Mouse (Mus musculus) midbrain, postnatal 0 days (tissue): ENCODE data around the gene Kin. TPM values are rescaled to one million over a fixed set of nuclear protein-coding genes. Genes with fewer than 3 reads are reported as not detected.
A peak's percentile ranks its signal among the peaks of the same experiment; 100 is the strongest.

Experiments used
- ATAC-seq: fragments of 200-750 bp; cut with Nextera tagmentation; 2 replicates; pipeline ENCODE4 v1.8.0; 2017; ENCODE audit warnings: moderate number of reproducible peaks, mild to moderate bottlenecking, moderate TSS enrichment, moderate library complexity; ENCODE audit not compliant: low FRiP score
- DNase-seq: peaks from one replicate; pipeline ENCODE4 v3.0.0-alpha.2; 2015; ENCODE audit warnings: low spot score
- H3K27ac ChIP-seq: fragments of 300-500 bp; sonication (generic); 2 replicates; pipeline ENCODE4 v1.5.1; 2014; ENCODE audit warnings: low read depth, mild to moderate bottlenecking, low read length, mixed read lengths
- H3K27me3 ChIP-seq: fragments of 300-500 bp; sonication (generic); 2 replicates; pipeline ENCODE4 v1.6.1; 2014; ENCODE audit warnings: low read length, control low read depth, mixed read lengths; ENCODE audit not compliant: insufficient read depth
- H3K36me3 ChIP-seq: fragments of 300-500 bp; sonication (generic); 2 replicates; pipeline ENCODE4 v1.6.1; 2014; ENCODE audit warnings: low read length, control low read depth, mixed read lengths; ENCODE audit not compliant: insufficient read depth
- H3K4me1 ChIP-seq: fragments of 300-500 bp; sonication (generic); 2 replicates; pipeline ENCODE4 v1.6.1; 2014; ENCODE audit warnings: mild to moderate bottlenecking, control low read depth, antibody characterized with exemption, low read length, mixed read lengths; ENCODE audit not compliant: insufficient read depth
- H3K4me2 ChIP-seq: fragments of 300-500 bp; sonication (generic); 2 replicates; pipeline ENCODE4 v1.6.1; 2014; ENCODE audit warnings: low read depth, mild to moderate bottlenecking, low read length, mixed read lengths; ENCODE audit not compliant: poor library complexity, severe bottlenecking
- H3K4me3 ChIP-seq: fragments of 300-500 bp; sonication (generic); 2 replicates; pipeline ENCODE4 v1.5.1; 2014; ENCODE audit warnings: low read depth, mild to moderate bottlenecking, low read length, moderate library complexity
- H3K9ac ChIP-seq: fragments of 300-500 bp; sonication (generic); replicated peaks from 2 replicates; pipeline ENCODE4 v1.6.1; 2014; ENCODE audit warnings: mild to moderate bottlenecking, low read length, moderate library complexity, mixed read lengths; ENCODE audit not compliant: poor library complexity, severe bottlenecking
- H3K9me3 ChIP-seq: fragments of 300-500 bp; sonication (generic); 2 replicates; pipeline ENCODE4 v1.6.1; 2016; ENCODE audit warnings: low read length, control low read depth
- CTCF ChIP-seq: IDR thresholded peaks from 2 replicates; pipeline ENCODE4 v1.5.1; 2016; ENCODE audit warnings: antibody characterized with exemption, mild to moderate bottlenecking
- WGBS: fragments of 180-500 bp; shearing (Covaris S2); extraction: QIAGEN DNeasy Blood & Tissue Kit; methylation state at CpG from one replicate; pipeline ENCODE4 v1.1.7; 2014; 5-methylcytosine and 5-hydroxymethylcytosine counted together
- polyA plus RNA-seq: library from polyadenylated mRNA; unstranded; fragments of >200 nt; fragmentation: Nextera tagmentation; extraction: Ambion mirVana; gene quantifications from 2 replicates; pipeline ENCODE4 v1.2.1, GENCODE M21; 2015
- total RNA-seq: library from RNA; depleted of rRNA; stranded (reverse); fragments of >200 nt; gene quantifications from 2 replicates; pipeline ENCODE4 v1.2.3, GENCODE M21; 2014

Kin gene
- total and polyA plus RNA-seq, 2 experiments from 2014 or later = 5.9 to 14.8 TPM

GRCm38 (mm10) chr2:10049456-10049855, 30.9 kb upstream of the Kin start:
- peak overlapping the region; percentile 60 for H3K4me2 ChIP-seq
- H3K27ac ChIP-seq = no peak overlapping the region
- DNase-seq (no peak), ATAC-seq (no peak)
- H3K9ac ChIP-seq = peak overlapping the region; percentile 44
- H3K27me3 ChIP-seq = no peaks in the 10 kb centered on the region
- WGBS = 17% methylated on average over 10 of the region's 10 CpGs
- TF ChIP-seq CTCF = no peak
- no peaks in the 10 kb centered on the region for H3K9me3 ChIP-seq
- no peaks in the 10 kb centered on the region; the same call in 1 of the 2 replicates for H3K4me1 ChIP-seq
- H3K4me3 ChIP-seq = peak overlapping the region; percentile 67
- peaks cover 7% of the 10 kb centered on the region; the same call in 1 of the 2 replicates for H3K36me3 ChIP-seq

- TF ChIP-seq CTCF = no peak
- 81% methylated on average over 3 of the region's 3 CpGs for WGBS
- no peaks in the 10 kb centered on the region; the same call in 1 of the 2 replicates for H3K4me1 ChIP-seq
- H3K4me3 ChIP-seq = no peak overlapping the region
- no peak overlapping the region for H3K4me2 ChIP-seq
- H3K9ac ChIP-seq = no peak overlapping the region
- no peak overlapping the region for H3K27ac ChIP-seq
- peaks cover 17% of the 10 kb centered on the region for H3K36me3 ChIP-seq
- no peak for DNase-seq
- no peaks in the 10 kb centered on the region for H3K27me3 ChIP-seq
- no peak for ATAC-seq
- H3K9me3 ChIP-seq = no peaks in the 10 kb centered on the region
These were observed 29.5 kb upstream of the Kin start for GRCm38 (mm10) chr2:10050878-10051277.

DNA sequence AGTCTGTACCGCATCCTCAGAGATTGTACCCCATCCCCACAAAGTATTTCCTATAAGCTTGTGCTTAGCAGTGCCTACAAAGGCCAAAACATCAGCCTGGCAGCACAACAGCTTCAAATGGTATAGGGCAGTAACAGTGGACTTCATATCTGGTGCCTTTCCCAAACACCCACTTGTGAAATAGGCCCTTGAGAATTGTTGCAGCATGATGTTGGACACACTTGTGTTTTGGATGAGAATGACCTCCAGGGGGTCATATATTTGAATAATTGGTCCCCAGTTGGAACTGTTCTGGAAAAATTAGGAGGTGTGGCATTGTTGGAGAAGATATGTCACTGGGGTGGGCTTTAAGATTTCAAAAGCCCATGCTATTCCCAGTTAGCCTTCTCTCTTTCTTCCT, 28.4 kb upstream of the Kin start:
- no peak for TF ChIP-seq CTCF
- H3K4me3 ChIP-seq = no peak overlapping the region
- no peaks in the 10 kb centered on the region for H3K4me1 ChIP-seq
- H3K9ac ChIP-seq = no peak overlapping the region
- DNase-seq = no peak
- 97% methylated on average over 1 of the region's 1 CpGs for WGBS
- no peak overlapping the region for H3K27ac ChIP-seq
- no peaks in the 10 kb centered on the region for H3K9me3 ChIP-seq
- peaks cover 24% of the 10 kb centered on the region for H3K36me3 ChIP-seq
- no peaks in the 10 kb centered on the region for H3K27me3 ChIP-seq
- no peak for ATAC-seq
- H3K4me2 ChIP-seq = no peak overlapping the region

DNA sequence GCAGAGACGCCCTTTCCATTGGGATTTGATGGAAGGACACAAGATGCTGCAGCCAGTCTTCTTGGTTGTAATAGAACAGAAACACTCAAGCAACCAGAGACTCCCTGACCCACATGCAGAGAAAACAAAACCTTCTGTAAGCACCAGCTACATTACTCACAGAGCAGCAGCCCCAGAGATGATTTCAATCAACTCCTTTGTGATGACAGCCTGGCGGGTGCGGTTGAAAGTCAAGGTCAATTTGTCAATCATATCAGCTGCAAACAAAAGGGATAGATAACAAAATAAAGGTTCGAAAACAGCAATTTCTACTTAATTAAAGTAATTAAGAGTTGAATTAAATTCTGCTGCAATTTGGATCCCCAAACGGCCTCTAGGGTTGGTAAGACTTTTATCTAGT, 21.6 kb upstream of the Kin start:
- WGBS = 93% methylated on average over 5 of the region's 5 CpGs
- Histone ChIP-seq H3K9ac (no peak overlapping the region), H3K27me3 (no peaks in the 10 kb centered on the region), H3K4me2 (no peak overlapping the region), H3K9me3 (no peaks in the 10 kb centered on the region), H3K27ac (no peak overlapping the region), H3K4me3 (no peak overlapping the region), H3K4me1 (no peaks in the 10 kb centered on the region), H3K36me3 (peaks cover 49% of the 10 kb centered on the region)
- DNase-seq (no peak), ATAC-seq (no peak)
- no peak for TF ChIP-seq CTCF

- ATAC-seq (no peak), DNase-seq (no peak)
- no peak for TF ChIP-seq CTCF
- peaks cover 11% of the 10 kb centered on the region for H3K36me3 ChIP-seq
- H3K4me1 ChIP-seq = no peaks in the 10 kb centered on the region
- H3K9ac ChIP-seq = no peak overlapping the region
- no peak overlapping the region for H3K4me2 ChIP-seq
- no peaks in the 10 kb centered on the region for H3K27me3 ChIP-seq
- 92% methylated on average over 7 of the region's 7 CpGs for WGBS
- H3K9me3 ChIP-seq = no peaks in the 10 kb centered on the region
- H3K27ac ChIP-seq = no peak overlapping the region
- no peak overlapping the region for H3K4me3 ChIP-seq
These were observed 8.6 kb upstream of the Kin start for GRCm38 (mm10) chr2:10071751-10072150.

DNA sequence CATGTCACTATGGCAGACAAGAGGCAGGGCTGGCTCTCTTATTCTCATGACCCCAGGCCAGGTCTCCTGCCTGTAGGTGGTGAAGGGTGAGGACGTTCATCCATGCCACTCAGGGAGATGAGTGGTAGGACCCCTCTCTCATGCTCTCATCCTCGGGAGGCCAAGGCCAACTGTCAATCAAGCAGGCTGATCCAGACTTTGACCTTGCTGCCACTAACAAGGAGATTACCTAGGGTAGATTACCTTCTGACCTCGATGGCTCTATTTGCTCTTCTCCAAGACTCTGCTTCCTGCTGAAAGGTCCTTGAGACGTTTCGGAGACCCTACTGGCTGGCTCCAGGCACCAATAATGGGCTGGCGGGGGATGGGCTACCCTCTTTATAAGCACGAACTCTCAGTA, 5.9 kb upstream of the Kin start:
- no peak for ATAC-seq
- H3K27ac ChIP-seq = no peak overlapping the region
- no peaks in the 10 kb centered on the region; the same call in 1 of the 2 replicates for H3K36me3 ChIP-seq
- H3K27me3 ChIP-seq = no peaks in the 10 kb centered on the region
- H3K9ac ChIP-seq = no peak overlapping the region
- no peak for DNase-seq
- H3K9me3 ChIP-seq = no peaks in the 10 kb centered on the region
- TF ChIP-seq CTCF = no peak
- H3K4me1 ChIP-seq = peaks cover 19% of the 10 kb centered on the region
- H3K4me3 ChIP-seq = no peak overlapping the region
- WGBS = 81% methylated on average over 7 of the region's 7 CpGs
- H3K4me2 ChIP-seq = no peak overlapping the region
